Mouse (Mus musculus): ENCODE data around the gene Cish. TPM values are rescaled to one million over a fixed set of nuclear protein-coding genes. Genes with fewer than 3 reads are reported as not detected.
A peak's percentile ranks its signal among the peaks of the same experiment; 100 is the strongest.

The Cish gene
- polyA plus RNA-seq, 1 experiment from 2014 or later = 11.6 TPM

DNA sequence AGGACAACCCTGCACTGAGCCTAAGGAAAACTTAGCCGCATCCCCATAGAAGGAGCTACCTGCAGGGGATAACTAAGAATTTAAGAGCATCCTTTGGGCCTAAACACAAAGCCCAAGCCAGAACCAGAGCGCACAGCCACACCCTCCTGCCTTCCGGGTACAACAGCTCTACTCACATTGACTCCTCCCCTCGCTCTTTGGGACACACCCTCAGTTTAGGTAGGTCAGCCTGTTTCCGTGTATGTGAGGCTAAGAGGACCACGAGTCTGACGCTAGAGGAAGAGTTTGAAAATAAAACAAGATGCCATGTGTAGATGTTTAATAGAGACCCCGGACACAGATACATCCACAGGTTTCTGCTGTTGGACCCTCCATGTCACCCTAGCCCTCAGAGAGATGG lies 7.1 kb upstream of the Cish start:
- peak; percentile 56 for ATAC-seq (ENCODE audit: insufficient read depth)
- Histone ChIP-seq H3K27ac (replicated peaks) (peak overlapping the region; percentile 66), H3K4me2 (peak overlapping the region; percentile 95), H3K4me1 (replicated peaks) (peaks cover 52% of the 10 kb centered on the region), H3K4me3 (replicated peaks) (peak overlapping the region; percentile 62), H3K36me3 (replicated peaks) (no peaks in the 10 kb centered on the region), H3K9ac (peak overlapping the region; percentile 42; the same call in 1 of the 2 replicates), H3K27me3 (peaks cover 17% of the 10 kb centered on the region), H3K9me3 (replicated peaks) (no peaks in the 10 kb centered on the region)
- 14% methylated on average over 8 of the region's 8 CpGs for WGBS (ENCODE audit: insufficient replicate concordance)

DNA sequence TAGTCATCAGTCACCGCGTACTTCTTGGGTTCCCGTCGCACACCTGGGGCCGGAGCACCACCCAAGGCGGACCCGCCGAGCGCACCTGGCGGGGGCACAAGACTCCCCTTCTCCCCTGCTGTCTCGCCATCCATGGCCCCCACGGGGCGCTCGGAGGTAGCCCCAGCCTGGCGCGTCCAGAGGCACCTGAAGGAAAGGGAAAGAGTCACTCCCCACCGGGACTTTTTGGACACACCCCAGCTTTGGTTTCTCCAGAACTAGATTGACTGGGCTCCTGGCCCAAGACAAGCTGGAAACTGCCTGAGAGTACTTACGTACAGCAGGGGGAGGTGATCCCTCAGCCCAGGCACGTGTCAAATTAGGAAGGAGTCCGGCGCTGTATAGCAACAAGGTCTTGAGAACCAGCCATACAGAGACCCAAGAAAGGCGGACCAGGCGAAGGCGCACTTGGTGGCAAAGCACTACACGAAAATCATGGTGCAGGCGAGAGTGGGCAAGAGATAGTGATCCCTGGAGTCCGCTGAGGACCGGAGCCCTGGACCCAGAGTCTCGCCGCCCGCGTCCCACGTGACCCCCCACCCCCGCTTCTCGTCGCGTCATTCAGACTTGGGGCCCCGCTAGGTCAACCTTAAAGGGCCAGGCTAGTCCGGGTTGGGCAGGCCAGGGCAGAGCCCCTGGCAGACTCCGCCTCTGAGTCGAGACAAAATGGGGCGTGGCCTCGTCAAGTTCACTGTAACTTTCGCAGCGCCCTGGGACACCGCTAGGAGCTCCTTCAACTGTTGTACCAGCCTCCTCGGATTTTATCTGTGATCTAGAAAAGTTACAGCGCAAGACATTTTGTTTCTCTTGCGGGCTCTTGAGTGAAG lies 6.4 kb upstream of the Cish start, which contains the start of gene Mapkapk3:
Gene Mapkapk3, minus strand, starts transcription at position 667 of the 866 bp plus-strand sequence.
- H3K4me3 ChIP-seq (replicated peaks) = peak within 1 kb of the TSS; percentile 62
- H3K27me3 ChIP-seq = peaks cover 17% of the 10 kb centered on the region
- H3K36me3 ChIP-seq (replicated peaks) = no peaks in the 10 kb centered on the region
- H3K4me1 ChIP-seq (replicated peaks) = peaks cover 54% of the 10 kb centered on the region
- peak within 1 kb of the TSS; percentile 66 for H3K27ac ChIP-seq (replicated peaks)
- peak; percentile 83 for ATAC-seq (ENCODE audit: insufficient read depth)
- 1% methylated on average over 49 of the region's 49 CpGs for WGBS (ENCODE audit: insufficient replicate concordance)
- peak within 1 kb of the TSS; percentile 95 for H3K4me2 ChIP-seq
- H3K9me3 ChIP-seq (replicated peaks) = no peaks in the 10 kb centered on the region
- peak within 1 kb of the TSS; percentile 42 for H3K9ac ChIP-seq

GRCm38 (mm10) chr9:107290897-107291296 lies 4.9 kb upstream of the Cish start:
- H3K27me3 ChIP-seq = peaks cover 17% of the 10 kb centered on the region
- no peaks in the 10 kb centered on the region for H3K36me3 ChIP-seq (replicated peaks)
- H3K27ac ChIP-seq (replicated peaks) = no peak overlapping the region
- WGBS (ENCODE audit: insufficient replicate concordance) = 32% methylated on average over 10 of the region's 10 CpGs
- no peak overlapping the region for H3K9ac ChIP-seq
- H3K4me3 ChIP-seq (replicated peaks) = no peak overlapping the region
- peaks cover 62% of the 10 kb centered on the region for H3K4me1 ChIP-seq (replicated peaks)
- no peak for ATAC-seq (ENCODE audit: insufficient read depth)
- no peaks in the 10 kb centered on the region for H3K9me3 ChIP-seq (replicated peaks)
- H3K4me2 ChIP-seq = 0 out of 2 replicates have a peak overlapping the region, but pooled peaks have one; percentile 95

GRCm38 (mm10) chr9:107294249-107294648 lies 1.6 kb upstream of the Cish start:
- Histone ChIP-seq H3K4me2 (no peak overlapping the region), H3K27ac (replicated peaks) (no peak overlapping the region), H3K27me3 (peaks cover 17% of the 10 kb centered on the region), H3K9ac (no peak overlapping the region), H3K36me3 (replicated peaks) (no peaks in the 10 kb centered on the region), H3K9me3 (replicated peaks) (no peaks in the 10 kb centered on the region), H3K4me3 (replicated peaks) (no peak overlapping the region), H3K4me1 (replicated peaks) (peaks cover 64% of the 10 kb centered on the region)
- 4% methylated on average over 6 of the region's 6 CpGs for WGBS (ENCODE audit: insufficient replicate concordance)
- ATAC-seq (ENCODE audit: insufficient read depth) = no peak

- Histone ChIP-seq H3K9me3 (replicated peaks) (no peaks in the 10 kb centered on the region), H3K36me3 (replicated peaks) (peaks cover 7% of the 10 kb centered on the region), H3K9ac (peak overlapping the region; percentile 72), H3K4me1 (replicated peaks) (peaks cover 63% of the 10 kb centered on the region), H3K27ac (replicated peaks) (peak overlapping the region; percentile 91), H3K4me3 (replicated peaks) (peak overlapping the region; percentile 70), H3K4me2 (peak overlapping the region; percentile 93), H3K27me3 (peaks cover 17% of the 10 kb centered on the region)
- ATAC-seq (ENCODE audit: insufficient read depth) = no peak
- WGBS (ENCODE audit: insufficient replicate concordance) = 9% methylated on average over 4 of the region's 4 CpGs
Observed at GRCm38 (mm10) chr9:107295616-107296015, 210 bp upstream of the Cish start.

- under 1% methylated on average over 14 of the region's 14 CpGs for WGBS (ENCODE audit: insufficient replicate concordance)
- Histone ChIP-seq H3K36me3 (replicated peaks) (peaks cover 11% of the 10 kb centered on the region), H3K4me3 (replicated peaks) (peak overlapping the region; percentile 70), H3K4me1 (replicated peaks) (peaks cover 63% of the 10 kb centered on the region), H3K27ac (replicated peaks) (peak overlapping the region; percentile 91), H3K27me3 (peaks cover 17% of the 10 kb centered on the region), H3K9ac (peak overlapping the region; percentile 72), H3K9me3 (replicated peaks) (no peaks in the 10 kb centered on the region), H3K4me2 (peak overlapping the region; percentile 93)
- ATAC-seq (ENCODE audit: insufficient read depth) = peak; percentile 19
Observed at GRCm38 (mm10) chr9:107296041-107296440, 215 bp downstream of the Cish start.

GRCm38 (mm10) chr9:107296501-107296965 lies 707 bp downstream of the Cish start:
- Histone ChIP-seq H3K9ac (peak overlapping the region; percentile 72), H3K4me2 (peak overlapping the region; percentile 93), H3K9me3 (replicated peaks) (no peaks in the 10 kb centered on the region), H3K4me1 (replicated peaks) (peaks cover 67% of the 10 kb centered on the region), H3K36me3 (replicated peaks) (peaks cover 16% of the 10 kb centered on the region), H3K4me3 (replicated peaks) (peak overlapping the region; percentile 70), H3K27me3 (peaks cover 16% of the 10 kb centered on the region), H3K27ac (replicated peaks) (peak overlapping the region; percentile 91)
- ATAC-seq (ENCODE audit: insufficient read depth) = peak; percentile 91
- under 1% methylated on average over 31 of the region's 31 CpGs for WGBS (ENCODE audit: insufficient replicate concordance)

- Histone ChIP-seq H3K9me3 (replicated peaks) (no peaks in the 10 kb centered on the region), H3K36me3 (replicated peaks) (peaks cover 22% of the 10 kb centered on the region), H3K4me1 (replicated peaks) (peaks cover 72% of the 10 kb centered on the region), H3K4me2 (peak overlapping the region; percentile 93), H3K9ac (peak overlapping the region; percentile 72), H3K27ac (replicated peaks) (peak overlapping the region; percentile 91), H3K4me3 (replicated peaks) (peak overlapping the region; percentile 70), H3K27me3 (peaks cover 12% of the 10 kb centered on the region)
- peak; percentile 0; the same call in 1 of the 2 replicates for ATAC-seq (ENCODE audit: insufficient read depth)
- WGBS (ENCODE audit: insufficient replicate concordance) = 11% methylated on average over 16 of the region's 16 CpGs
Observed at GRCm38 (mm10) chr9:107297059-107297458, 1.2 kb downstream of the Cish start.

GRCm38 (mm10) chr9:107297658-107298057 lies 1.8 kb downstream of the Cish start:
- peak overlapping the region; percentile 93 for H3K4me2 ChIP-seq
- ATAC-seq (ENCODE audit: insufficient read depth) = no peak
- peaks cover 78% of the 10 kb centered on the region for H3K4me1 ChIP-seq (replicated peaks)
- no peaks in the 10 kb centered on the region for H3K9me3 ChIP-seq (replicated peaks)
- WGBS (ENCODE audit: insufficient replicate concordance) = 65% methylated on average over 4 of the region's 4 CpGs
- H3K27ac ChIP-seq (replicated peaks) = peak overlapping the region; percentile 91
- H3K4me3 ChIP-seq (replicated peaks) = peak overlapping the region; percentile 70
- peaks cover 7% of the 10 kb centered on the region for H3K27me3 ChIP-seq
- H3K36me3 ChIP-seq (replicated peaks) = peaks cover 22% of the 10 kb centered on the region
- peak overlapping the region; percentile 72; the same call in 1 of the 2 replicates for H3K9ac ChIP-seq

- ATAC-seq (ENCODE audit: insufficient read depth) = peak; percentile 26
- Histone ChIP-seq H3K4me3 (replicated peaks) (peak overlapping the region; percentile 70), H3K9me3 (replicated peaks) (no peaks in the 10 kb centered on the region), H3K27ac (replicated peaks) (peak overlapping the region; percentile 91), H3K4me2 (peak overlapping the region; percentile 93), H3K4me1 (replicated peaks) (peaks cover 84% of the 10 kb centered on the region), H3K9ac (peak overlapping the region; percentile 72; the same call in 1 of the 2 replicates), H3K27me3 (peaks cover 1% of the 10 kb centered on the region), H3K36me3 (replicated peaks) (peaks cover 22% of the 10 kb centered on the region)
- 60% methylated on average over 8 of the region's 8 CpGs for WGBS (ENCODE audit: insufficient replicate concordance)
Observed at GRCm38 (mm10) chr9:107298059-107298780, 2.4 kb downstream of the Cish start.

All from liver, embryonic 15.5 days (tissue).